Mouse (Mus musculus) megakaryocyte-erythroid progenitor cell, adult 5-6 weeks (primary cell): ENCODE measurements around the gene Pitx2. TPM values are rescaled to one million over a fixed set of nuclear protein-coding genes. Genes with fewer than 3 reads are reported as not detected.

ENCODE experiments used
- ATAC-seq: replicated peaks from 2 replicates; pipeline ENCODE4 v1.8.0; 2016; ENCODE audit warnings: mild to moderate bottlenecking, inconsistent platforms; ENCODE audit not compliant: severe bottlenecking, poor library complexity, low FRiP score, low TSS enrichment
- total RNA-seq, 2 experiments: library from RNA; stranded (forward) in 1 of 2; stranded (reverse) in 1 of 2; fragments of 200-1000, 215-1000 nt in 1 of 2; fragments of >200 nt in 1 of 2; fragmentation: Nextera tagmentation in 1 of 2; gene quantifications; 2 replicates each; pipeline ENCODE4 v1.2.3; 2014 to 2017

Gene Pitx2
- not detected in 2 replicates for total RNA-seq (2014; fragmentation: Nextera tagmentation)
- not detected in 2 replicates for total RNA-seq (2017)

- ATAC-seq, result no peak
These were observed at the start of gene Pitx2 for GRCm38 (mm10) chr3:129199609-129200500. TSS of gene Pitx2 (plus strand) at chr3:129199878.

GRCm38 (mm10) chr3:129150001-129150400 is 49.7 kb upstream of the Pitx2 start:
- ATAC-seq, result no peak

- no peak for ATAC-seq
These were observed 48.5 kb upstream of the Pitx2 start for GRCm38 (mm10) chr3:129151096-129151685.

GRCm38 (mm10) chr3:129158812-129159370 is 40.8 kb upstream of the Pitx2 start:
- ATAC-seq, result no peak

GRCm38 (mm10) chr3:129161333-129162035 is 38.2 kb upstream of the Pitx2 start:
- no peak for ATAC-seq

GRCm38 (mm10) chr3:129164246-129164645 is 35.4 kb upstream of the Pitx2 start:
- no peak for ATAC-seq

- no peak for ATAC-seq
These were observed 34.0 kb upstream of the Pitx2 start for GRCm38 (mm10) chr3:129165715-129166114.

GRCm38 (mm10) chr3:129166684-129167083 is 33.0 kb upstream of the Pitx2 start:
- no peak for ATAC-seq

GRCm38 (mm10) chr3:129170416-129170815 is 29.3 kb upstream of the Pitx2 start:
- no peak for ATAC-seq

GRCm38 (mm10) chr3:129171789-129172188 is 27.9 kb upstream of the Pitx2 start:
- ATAC-seq, result no peak

- no peak for ATAC-seq
These were observed 5.2 kb upstream of the Pitx2 start for GRCm38 (mm10) chr3:129194436-129194835.

- ATAC-seq, result no peak
These were observed 4.6 kb upstream of the Pitx2 start for GRCm38 (mm10) chr3:129195036-129195435.

GRCm38 (mm10) chr3:129195816-129196549 is 3.7 kb upstream of the Pitx2 start:
- no peak for ATAC-seq

GRCm38 (mm10) chr3:129196550-129196919 is 3.1 kb upstream of the Pitx2 start:
- no peak for ATAC-seq

- ATAC-seq, result no peak
These were observed 2.6 kb upstream of the Pitx2 start for GRCm38 (mm10) chr3:129197035-129197434.

- ATAC-seq, result no peak
These were observed 1.7 kb upstream of the Pitx2 start for GRCm38 (mm10) chr3:129197786-129198626.

- ATAC-seq, result no peak
These were observed 1.1 kb upstream of the Pitx2 start for GRCm38 (mm10) chr3:129198627-129198903.

- ATAC-seq, result no peak
These were observed 494 bp upstream of the Pitx2 start for GRCm38 (mm10) chr3:129199160-129199608.

- ATAC-seq, result no peak
These were observed 818 bp downstream of the Pitx2 start for GRCm38 (mm10) chr3:129200501-129200890.
